Mouse (Mus musculus) cerebellum, adult (tissue): ENCODE measurements at regions not wholly inside any gene's neighbourhood (a gene's known extent, or its start where the extent isn't known, plus 50 kb on each side); places are given as distances from the start of the nearest gene placed in this dataset.
"Not testable (repeated sequence)": the region's sequence is repeated elsewhere in the genome, so short reads cannot be mapped to it uniquely, and the experiment has no call there.

Experiments used
- ATAC-seq: cut with Nextera tagmentation; 2 replicates; pipeline ENCODE4 v1.9.2; 2017; ENCODE audit warnings: mild to moderate bottlenecking, moderate library complexity, mixed read lengths; ENCODE audit not compliant: insufficient number of reproducible peaks, low FRiP score, low TSS enrichment

- no peak for ATAC-seq
Measured at GRCm38 (mm10) chr8:97254169-97254568, 1365.8 kb upstream of the Got2 start.

GRCm38 (mm10) chr8:97252232-97252631 lies 1363.9 kb upstream of the Got2 start:
- ATAC-seq = no peak

- ATAC-seq = no peak
Measured at GRCm38 (mm10) chr8:97251458-97251865, 1363.1 kb upstream of the Got2 start.

GRCm38 (mm10) chr8:97234551-97235107 lies 1346.3 kb upstream of the Got2 start:
- no peak for ATAC-seq

GRCm38 (mm10) chr8:97232619-97233376 lies 1344.5 kb upstream of the Got2 start:
- no peak for ATAC-seq

- no peak for ATAC-seq
Measured at GRCm38 (mm10) chr8:97231652-97232051, 1343.3 kb upstream of the Got2 start.

GRCm38 (mm10) chr8:97191806-97192205 lies 1303.5 kb upstream of the Got2 start:
- no peak for ATAC-seq

GRCm38 (mm10) chr8:97183831-97184230 lies 1295.5 kb upstream of the Got2 start:
- ATAC-seq = not testable (repeated sequence)

- ATAC-seq = not testable (repeated sequence)
Measured at GRCm38 (mm10) chr8:97182456-97182855, 1294.1 kb upstream of the Got2 start.
